Mouse (Mus musculus) ES-E14 (cell line): ENCODE measurements at regions not wholly inside any gene's neighbourhood (a gene's known extent, or its start where the extent isn't known, plus 50 kb on each side); places are given as distances from the start of the nearest gene placed in this dataset.

Source experiments
- CHD2 ChIP-seq: IDR thresholded peaks from 2 replicates; pipeline ENCODE4 v1.6.1; 2014; ENCODE audit warnings: mild to moderate bottlenecking, low read depth, low read length, inconsistent platforms
- HCFC1 ChIP-seq: IDR thresholded peaks from 2 replicates; pipeline ENCODE4 v1.6.1; 2012; ENCODE audit warnings: low read length, inconsistent platforms, borderline replicate concordance; ENCODE audit not compliant: insufficient read depth
- MAFK ChIP-seq: IDR thresholded peaks from 2 replicates; pipeline ENCODE4 v1.6.1; 2014; ENCODE audit warnings: mild to moderate bottlenecking, low read depth, low read length, inconsistent platforms; ENCODE audit not compliant: insufficient read depth

- TF ChIP-seq HCFC1: no peak
- no peak for TF ChIP-seq CHD2
- TF ChIP-seq MAFK: no peak
These were observed 1015.6 kb upstream of the Cdh10 start for GRCm38 (mm10) chr15:17803107-17803506.
